Mouse (Mus musculus) MEL (cell line): ENCODE data around the gene Pon3.

Experiments
- CHD2 ChIP-seq: IDR thresholded peaks from 2 replicates; pipeline ENCODE4 v1.6.1; 2011; ENCODE audit warnings: low read length, improper control_type of control experiment
- CTCF ChIP-seq, 3 experiments: IDR thresholded peaks in 2 of 3; conservative IDR thresholded peaks in 1 of 3; 2 replicates each; pipeline ENCODE4 v1.5.1; 2011 to 2012; ENCODE audit warnings: low read length in 3 of 3, low read depth in 2 of 3, mild to moderate bottlenecking in 2 of 3, improper control_type of control experiment in 1 of 3, inconsistent platforms in 1 of 3, mixed read lengths in 1 of 3, moderate library complexity in 1 of 3; ENCODE audit not compliant: control insufficient read depth in 1 of 3, insufficient read depth in 1 of 3, poor library complexity in 1 of 3, severe bottlenecking in 1 of 3
- ELF1 ChIP-seq: IDR thresholded peaks from 2 replicates; pipeline ENCODE4 v1.6.1; 2014; ENCODE audit warnings: low read depth, mild to moderate bottlenecking, inconsistent platforms, low read length, improper control_type of control experiment, moderate library complexity
- EP300 ChIP-seq, 2 experiments: IDR thresholded peaks; 2 replicates each; pipeline ENCODE4 v1.6.1; 2011; ENCODE audit warnings: improper control_type of control experiment in 2 of 2, low read length in 2 of 2, low read depth in 1 of 2, mild to moderate bottlenecking in 1 of 2
- GATA1 ChIP-seq: IDR thresholded peaks from 2 replicates; pipeline ENCODE4 v1.6.1; 2011; ENCODE audit warnings: low read depth, low read length, improper control_type of control experiment
- JUND ChIP-seq: IDR thresholded peaks from 2 replicates; pipeline ENCODE4 v1.6.1; 2011; ENCODE audit warnings: low read depth, mild to moderate bottlenecking, improper control_type of control experiment, low read length
- MXI1 ChIP-seq: IDR thresholded peaks from 2 replicates; pipeline ENCODE4 v1.6.1; 2011; ENCODE audit warnings: mild to moderate bottlenecking, low read depth, low read length, improper control_type of control experiment
- MYB ChIP-seq: IDR thresholded peaks from 2 replicates; pipeline ENCODE4 v1.6.1; 2011; ENCODE audit warnings: mild to moderate bottlenecking, low read depth, low read length, improper control_type of control experiment
- NELFE ChIP-seq: IDR thresholded peaks from 2 replicates; pipeline ENCODE4 v1.6.1; 2011; ENCODE audit warnings: low read depth, low read length, improper control_type of control experiment
- POLR2A ChIP-seq, 2 experiments: IDR thresholded peaks; 2 replicates each; pipeline ENCODE4 v1.6.1; 2011 to 2012; ENCODE audit warnings: low read length in 2 of 2, mild to moderate bottlenecking in 2 of 2, control low read depth in 1 of 2, improper control_type of control experiment in 1 of 2, low read depth in 1 of 2, moderate library complexity in 1 of 2; ENCODE audit not compliant: control insufficient read depth in 1 of 2, insufficient read depth in 1 of 2, poor library complexity in 1 of 2
- POLR2AphosphoS5 ChIP-seq: IDR thresholded peaks from 2 replicates; pipeline ENCODE4 v1.6.1; 2012; ENCODE audit warnings: low read depth, borderline replicate concordance, mild to moderate bottlenecking, inconsistent platforms, low read length, moderate library complexity, mixed read lengths
- TCF12 ChIP-seq: IDR thresholded peaks from 2 replicates; pipeline ENCODE4 v1.6.1; 2014; ENCODE audit warnings: low read depth, mild to moderate bottlenecking, inconsistent platforms, low read length, improper control_type of control experiment, moderate library complexity
- ZC3H11A ChIP-seq: IDR thresholded peaks from 2 replicates; pipeline ENCODE4 v1.6.1; 2012; ENCODE audit warnings: low read depth, mild to moderate bottlenecking, inconsistent platforms, low read length, improper control_type of control experiment

DNA sequence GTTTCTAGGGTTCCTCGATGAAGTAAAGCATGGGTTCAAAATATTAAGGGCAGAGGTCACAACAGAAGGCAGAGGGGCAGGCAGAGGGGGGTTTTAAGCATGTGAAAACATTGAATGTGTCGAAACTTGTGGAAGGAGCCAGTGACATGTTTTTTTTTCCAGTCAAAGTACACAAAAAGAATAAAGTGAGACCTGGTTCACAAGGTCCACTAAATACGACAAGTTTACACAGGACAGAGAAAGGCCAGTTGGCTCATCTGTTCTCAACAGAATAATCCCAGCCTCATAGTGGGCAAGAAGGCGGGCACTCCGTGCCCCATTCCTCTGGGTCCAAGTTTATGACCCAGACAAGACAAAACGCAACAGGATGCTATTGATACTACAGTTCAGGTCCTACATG, 67.1 kb downstream of the Pon3 start:
- TF ChIP-seq CTCF (IDR thresholded peaks at IDR 0.05 in 2 of 3, conservative IDR thresholded peaks at IDR 0.05 in 1 of 3; ENCODE audit: control insufficient read depth in 1 of 3, insufficient read depth in 1 of 3, low read depth in 2 of 3, low read length in 3 of 3, poor library complexity in 1 of 3, severe bottlenecking in 1 of 3) (no peak), CHD2 (no peak), POLR2A (IDR thresholded peaks at IDR 0.05; ENCODE audit: control insufficient read depth in 1 of 2, insufficient read depth in 1 of 2, low read depth in 1 of 2, low read length in 2 of 2, poor library complexity in 1 of 2) (no peak), NELFE (no peak), MYB (no peak), ELF1 (no peak), TCF12 (no peak), GATA1 (no peak), POLR2AphosphoS5 (no peak), ZC3H11A (no peak), EP300 (IDR thresholded peaks at IDR 0.05; ENCODE audit: low read depth in 1 of 2, low read length in 2 of 2) (no peak), JUND (no peak), MXI1 (no peak)
